Mouse (Mus musculus) midbrain, embryonic 10.5 days (tissue): ENCODE results near the gene Csf2rb. TPM values are rescaled to one million over a fixed set of nuclear protein-coding genes. Genes with fewer than 3 reads are reported as not detected.
"Not testable (repeated sequence)": the region's sequence is repeated elsewhere in the genome, so short reads cannot be mapped to it uniquely, and the experiment has no call there.

Source experiments
- DNase-seq: peaks from one replicate; pipeline ENCODE4 v3.0.0-alpha.2; 2017; ENCODE audit warnings: low spot score
- H3K27ac ChIP-seq: fragments of 300-500 bp; sonication (generic); replicated peaks from 2 replicates; pipeline ENCODE4 v1.5.1; 2016; ENCODE audit warnings: mild to moderate bottlenecking
- H3K27me3 ChIP-seq: fragments of 300-500 bp; sonication (generic); 2 replicates; pipeline ENCODE4 v1.6.1; 2016; ENCODE audit warnings: low read depth, mild to moderate bottlenecking; ENCODE audit not compliant: poor library complexity, severe bottlenecking
- H3K36me3 ChIP-seq: fragments of 300-500 bp; sonication (generic); 2 replicates; pipeline ENCODE4 v1.6.1; 2016; ENCODE audit warnings: mild to moderate bottlenecking, moderate library complexity
- H3K4me1 ChIP-seq: fragments of 300-500 bp; sonication (generic); 2 replicates; pipeline ENCODE4 v1.6.1; 2016
- H3K4me3 ChIP-seq: fragments of 300-500 bp; sonication (generic); 2 replicates; pipeline ENCODE4 v1.5.1; 2016; ENCODE audit warnings: mild to moderate bottlenecking, moderate library complexity
- H3K9me3 ChIP-seq: fragments of 300-500 bp; sonication (generic); replicated peaks from 2 replicates; pipeline ENCODE4 v1.6.1; 2016; ENCODE audit warnings: mild to moderate bottlenecking
- WGBS: fragments of 180-500 bp; shearing (Covaris S2); methylation state at CpG from one replicate; pipeline ENCODE4 v1.1.7; 2016; 5-methylcytosine and 5-hydroxymethylcytosine counted together
- polyA plus RNA-seq: library from polyadenylated mRNA; unstranded; fragments of >200 nt; fragmentation: Nextera tagmentation; extraction: Ambion mirVana; gene quantifications from 2 replicates; pipeline ENCODE4 v1.2.1, GENCODE M21; 2016

Csf2rb gene
- 2.7 and 3.5 TPM in 2 replicates for polyA plus RNA-seq

DNA sequence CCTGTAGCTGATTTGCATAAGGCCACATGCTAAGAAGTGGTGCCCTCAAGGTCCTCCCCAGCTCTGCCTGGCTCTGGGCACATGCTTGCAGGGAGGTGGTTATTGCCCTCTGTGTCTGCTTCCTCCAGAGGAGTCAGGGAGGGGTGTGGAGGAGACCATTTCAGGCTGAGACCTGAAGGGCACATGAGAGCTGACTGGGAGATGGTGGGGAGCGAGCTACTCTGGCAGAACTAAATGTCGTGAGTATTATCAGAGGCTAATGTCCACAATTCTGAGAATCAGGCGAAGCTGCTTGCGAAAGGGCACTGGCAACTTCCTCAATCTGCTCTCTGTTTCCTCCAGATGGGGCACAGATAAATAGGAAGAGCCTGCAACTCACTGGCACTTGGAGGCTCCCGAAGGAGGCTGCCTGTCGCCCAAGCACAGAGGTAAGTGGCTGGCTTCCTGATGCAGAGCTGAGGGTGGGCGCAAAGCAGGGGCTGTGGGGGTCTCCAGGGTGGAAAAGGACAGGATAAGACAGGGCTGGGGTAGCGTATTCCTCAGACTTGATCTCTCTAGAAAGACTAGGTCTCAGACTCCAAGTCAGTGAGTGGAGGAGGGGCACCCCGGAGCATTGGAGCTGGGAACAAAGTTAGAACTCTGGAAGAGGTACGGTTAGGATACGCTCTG lies at the start of gene Csf2rb:
TSS of gene Csf2rb (plus strand) at position 82 of the 669 bp plus-strand sequence.
- WGBS, result 80% methylated on average over 11 of the region's 11 CpGs
- Histone ChIP-seq H3K9me3 (no peaks in the 10 kb centered on the region), H3K4me3 (no peak within 1 kb of the TSS), H3K27me3 (no peaks in the 10 kb centered on the region), H3K4me1 (peaks cover 6% of the 10 kb centered on the region; the same call in 1 of the 2 replicates), H3K36me3 (no peaks in the 10 kb centered on the region), H3K27ac (no peak within 1 kb of the TSS)
- no peak for DNase-seq

DNA sequence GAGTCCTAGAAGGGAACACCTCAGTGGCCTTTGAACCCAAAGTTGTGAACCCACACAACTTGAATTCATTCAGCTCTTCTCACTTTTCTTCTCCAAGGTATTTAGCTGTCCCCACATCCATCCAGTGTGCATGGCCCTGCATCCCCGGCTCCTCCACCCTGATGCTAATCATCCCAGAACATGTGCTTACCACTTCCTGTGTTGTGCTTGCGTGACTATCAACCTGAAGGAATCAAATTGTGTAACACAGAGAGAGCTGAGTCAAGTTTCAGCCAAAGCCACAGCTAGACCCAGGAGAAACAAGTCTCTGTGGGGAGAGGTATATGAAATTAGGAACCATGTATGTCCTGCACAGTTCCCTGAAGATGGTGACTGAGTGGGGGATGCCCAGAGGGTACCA lies 47.2 kb upstream of the Csf2rb start:
- no peak for DNase-seq
- H3K4me3 ChIP-seq, result no peak overlapping the region
- H3K27me3 ChIP-seq, result no peaks in the 10 kb centered on the region
- 86% methylated on average over 2 of the region's 2 CpGs for WGBS
- peaks cover 12% of the 10 kb centered on the region for H3K4me1 ChIP-seq
- H3K9me3 ChIP-seq, result no peaks in the 10 kb centered on the region
- H3K27ac ChIP-seq, result no peak overlapping the region
- no peaks in the 10 kb centered on the region for H3K36me3 ChIP-seq

DNA sequence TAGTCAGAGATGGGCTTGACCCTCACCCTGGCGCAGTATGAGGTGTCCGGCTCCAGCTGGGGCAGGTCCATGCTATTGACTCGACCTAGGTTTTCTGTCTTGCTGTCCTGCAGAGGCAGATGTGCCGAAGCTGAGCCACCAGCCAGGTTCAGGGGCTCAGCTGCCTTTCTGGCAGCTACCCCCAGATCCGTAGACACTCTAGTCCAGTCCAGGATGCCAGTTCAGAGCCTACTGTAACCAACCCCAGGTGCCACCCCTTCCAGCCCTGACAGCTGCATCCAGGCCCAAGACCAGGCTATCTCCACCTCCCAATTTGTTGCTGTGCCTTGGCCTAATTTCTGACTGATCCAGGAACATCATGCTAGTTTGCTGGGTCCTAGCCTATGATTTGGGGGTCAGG lies 37.6 kb upstream of the Csf2rb start:
- Histone ChIP-seq H3K9me3 (no peaks in the 10 kb centered on the region), H3K4me1 (peaks cover 5% of the 10 kb centered on the region), H3K27me3 (no peaks in the 10 kb centered on the region), H3K36me3 (no peaks in the 10 kb centered on the region), H3K4me3 (no peak overlapping the region), H3K27ac (no peak overlapping the region)
- DNase-seq, result no peak
- 88% methylated on average over 5 of the region's 5 CpGs for WGBS

DNA sequence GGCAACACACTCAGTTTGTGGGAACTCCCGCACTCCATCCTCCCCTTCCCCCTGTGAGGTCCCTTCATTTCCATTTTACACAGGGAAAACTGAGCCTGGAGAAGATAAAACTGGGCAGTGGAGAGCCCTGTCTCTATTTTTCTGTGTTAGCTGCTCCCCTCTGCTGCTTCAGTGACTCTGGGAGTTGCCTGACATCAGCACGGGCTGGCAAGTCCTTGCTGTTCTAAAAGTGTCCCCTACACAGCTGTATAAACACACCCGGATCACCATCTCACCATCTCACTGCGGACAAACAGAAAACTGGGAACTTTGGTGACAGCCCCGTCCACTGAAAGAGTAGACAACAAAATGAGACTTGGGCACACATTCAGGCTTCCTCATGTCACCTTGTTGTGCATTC lies 35.8 kb upstream of the Csf2rb start:
- H3K4me1 ChIP-seq, result peaks cover 13% of the 10 kb centered on the region
- not testable (repeated sequence) for H3K27me3 ChIP-seq, H3K36me3 ChIP-seq, DNase-seq, H3K27ac ChIP-seq, H3K9me3 ChIP-seq, H3K4me3 ChIP-seq
- 71% methylated on average over 5 of the region's 5 CpGs for WGBS

DNA sequence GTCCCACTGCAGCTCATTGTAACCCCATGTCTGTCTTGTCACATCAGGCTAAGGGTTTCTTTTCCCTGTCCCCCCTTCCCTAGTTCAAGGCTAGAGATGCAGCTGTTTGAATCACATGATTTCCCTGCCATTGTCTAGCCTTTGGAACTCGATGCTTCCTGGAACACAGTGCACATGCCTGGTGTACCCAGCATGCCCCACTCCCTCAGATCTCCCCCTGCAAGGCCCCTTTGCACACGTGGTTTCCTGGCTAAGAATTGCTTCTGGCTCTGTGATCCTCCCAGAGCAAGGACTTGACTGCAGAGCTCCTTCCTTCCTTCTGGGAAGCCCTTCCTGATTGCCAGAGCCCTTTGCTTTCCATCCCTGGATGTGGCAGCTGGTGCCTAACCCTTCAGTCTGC lies 32.3 kb upstream of the Csf2rb start:
- not testable (repeated sequence) for DNase-seq, H3K4me3 ChIP-seq, H3K27me3 ChIP-seq, H3K36me3 ChIP-seq, H3K9me3 ChIP-seq
- Histone ChIP-seq H3K27ac (peak overlapping the region; percentile 71; the same call in 1 of the 2 replicates), H3K4me1 (peaks cover 13% of the 10 kb centered on the region)
- WGBS, result 25% methylated on average over 2 of the region's 2 CpGs

DNA sequence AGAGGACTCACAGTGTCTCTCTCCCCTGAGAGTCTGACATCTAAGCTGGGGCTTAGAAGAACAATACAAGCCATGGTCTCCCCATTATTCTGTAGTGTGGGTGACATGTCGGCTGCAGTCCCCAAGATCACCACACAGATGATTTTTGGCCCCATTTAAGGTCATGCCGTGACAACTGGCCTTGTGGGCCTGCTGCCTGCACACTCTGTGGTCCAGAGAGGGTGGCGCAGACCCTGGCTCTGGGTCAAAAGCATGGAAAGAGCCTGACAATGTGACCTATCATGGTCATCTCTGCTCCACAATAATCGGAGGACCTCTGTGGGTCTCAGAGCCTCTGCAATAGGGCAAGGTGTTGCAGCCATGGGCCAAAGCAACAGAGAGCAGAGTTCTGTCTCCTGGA lies 31.8 kb upstream of the Csf2rb start:
- H3K9me3 ChIP-seq, result no peaks in the 10 kb centered on the region
- no peak for DNase-seq

DNA sequence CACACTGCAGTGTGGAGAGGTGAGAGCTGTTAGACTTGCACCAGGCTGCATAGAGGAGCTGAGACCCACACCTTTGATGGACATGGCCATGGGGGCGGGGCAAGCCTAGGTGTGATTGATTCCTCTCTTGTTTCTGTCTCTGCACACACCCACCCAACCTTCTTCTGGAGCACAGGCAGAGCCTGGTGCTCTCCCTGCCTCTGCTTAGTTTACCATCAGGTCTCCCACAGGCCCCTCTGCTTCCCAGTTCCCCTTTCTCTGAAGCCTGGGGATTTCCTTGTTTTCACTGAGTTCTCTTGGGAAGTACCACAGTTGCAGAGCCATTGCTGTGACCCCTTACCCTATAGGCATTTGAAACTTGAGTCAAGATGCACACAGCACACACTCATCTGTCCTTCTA lies 27.0 kb upstream of the Csf2rb start:
- Histone ChIP-seq H3K36me3 (no peaks in the 10 kb centered on the region), H3K4me1 (peaks cover 3% of the 10 kb centered on the region), H3K27ac (no peak overlapping the region), H3K4me3 (no peak overlapping the region), H3K27me3 (no peaks in the 10 kb centered on the region), H3K9me3 (no peaks in the 10 kb centered on the region)
- DNase-seq, result no peak
- WGBS, result 95% methylated on average over 1 of the region's 1 CpGs

More for the DNA sequence above, 31.8 kb upstream of the Csf2rb start:
- WGBS, result 80% methylated on average over 4 of the region's 4 CpGs
- H3K27me3 ChIP-seq, result no peaks in the 10 kb centered on the region
- peaks cover 13% of the 10 kb centered on the region for H3K4me1 ChIP-seq
- peak overlapping the region; percentile 49; the same call in 1 of the 2 replicates for H3K27ac ChIP-seq
- H3K36me3 ChIP-seq, result no peaks in the 10 kb centered on the region
- H3K4me3 ChIP-seq, result no peak overlapping the region

DNA sequence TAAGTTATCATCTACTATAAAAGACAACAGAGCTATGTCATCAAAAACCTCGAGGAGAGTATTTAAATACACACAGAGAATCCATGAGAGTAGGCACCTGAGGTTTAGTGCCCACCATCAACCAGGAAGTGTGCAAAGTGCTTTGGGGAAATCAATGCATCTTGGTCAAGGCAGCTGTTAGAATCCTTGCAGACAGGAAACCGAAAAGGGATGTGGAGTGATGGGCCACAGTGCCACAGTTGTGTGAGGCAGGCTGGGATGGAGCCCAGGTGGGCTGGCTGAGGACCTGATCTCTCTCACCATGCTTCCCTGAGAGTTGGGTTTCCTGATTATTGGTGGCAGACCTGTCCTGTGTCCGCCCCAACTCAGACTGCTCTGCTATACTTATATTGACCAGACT lies 25.9 kb upstream of the Csf2rb start:
- WGBS, result 73% methylated on average over 3 of the region's 3 CpGs
- no peaks in the 10 kb centered on the region for H3K4me1 ChIP-seq
- H3K27me3 ChIP-seq, result no peaks in the 10 kb centered on the region
- DNase-seq, result no peak
- no peaks in the 10 kb centered on the region for H3K9me3 ChIP-seq
- H3K4me3 ChIP-seq, result no peak overlapping the region
- H3K36me3 ChIP-seq, result no peaks in the 10 kb centered on the region
- no peak overlapping the region for H3K27ac ChIP-seq

DNA sequence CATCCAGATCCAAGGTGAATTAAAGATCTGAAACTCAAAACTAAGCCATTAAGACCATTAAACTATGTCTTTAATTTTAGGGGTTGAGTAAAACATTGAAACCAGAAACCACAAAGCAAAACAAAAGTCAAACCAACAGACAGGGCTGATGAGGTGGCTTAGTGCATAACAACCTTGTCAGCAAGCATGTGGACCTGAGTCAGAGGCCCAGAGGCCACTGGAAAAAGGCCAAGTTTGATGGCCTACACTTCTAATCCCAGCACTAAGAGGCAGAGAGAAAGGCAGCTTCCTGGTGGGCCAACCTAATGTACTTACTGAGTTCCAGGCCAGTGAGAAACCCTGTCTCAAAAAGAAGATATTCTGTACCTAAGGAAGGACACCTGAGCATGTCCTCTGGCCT lies 24.8 kb upstream of the Csf2rb start:
- no peak for DNase-seq
- H3K27ac ChIP-seq, result no peak overlapping the region
- no peaks in the 10 kb centered on the region for H3K9me3 ChIP-seq
- no peaks in the 10 kb centered on the region for H3K4me1 ChIP-seq
- no peaks in the 10 kb centered on the region for H3K27me3 ChIP-seq
- no peak overlapping the region for H3K4me3 ChIP-seq
- H3K36me3 ChIP-seq, result no peaks in the 10 kb centered on the region

DNA sequence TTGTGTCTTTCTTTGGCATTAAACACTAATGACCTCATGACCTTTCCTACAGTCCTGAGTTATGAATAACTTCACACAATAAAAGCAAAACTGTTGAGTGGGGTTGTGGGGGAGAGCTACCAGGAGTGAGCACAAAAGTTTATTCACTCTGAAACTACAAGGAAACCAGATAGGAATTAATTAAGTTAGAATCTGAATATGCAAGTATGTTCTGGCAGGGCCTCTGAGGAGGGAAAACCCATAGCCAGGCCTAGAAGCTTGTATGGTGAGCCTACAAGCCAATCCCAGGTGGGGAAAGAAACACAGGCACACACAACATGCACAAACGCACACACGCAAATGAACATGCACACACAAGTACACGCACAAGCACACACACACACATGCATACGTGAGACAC lies 22.8 kb upstream of the Csf2rb start:
- H3K27ac ChIP-seq, result no peak overlapping the region
- H3K36me3 ChIP-seq, result no peaks in the 10 kb centered on the region
- H3K27me3 ChIP-seq, result no peaks in the 10 kb centered on the region
- H3K4me1 ChIP-seq, result no peaks in the 10 kb centered on the region
- H3K9me3 ChIP-seq, result no peaks in the 10 kb centered on the region
- H3K4me3 ChIP-seq, result no peak overlapping the region
- DNase-seq, result no peak
- 98% methylated on average over 4 of the region's 4 CpGs for WGBS

DNA sequence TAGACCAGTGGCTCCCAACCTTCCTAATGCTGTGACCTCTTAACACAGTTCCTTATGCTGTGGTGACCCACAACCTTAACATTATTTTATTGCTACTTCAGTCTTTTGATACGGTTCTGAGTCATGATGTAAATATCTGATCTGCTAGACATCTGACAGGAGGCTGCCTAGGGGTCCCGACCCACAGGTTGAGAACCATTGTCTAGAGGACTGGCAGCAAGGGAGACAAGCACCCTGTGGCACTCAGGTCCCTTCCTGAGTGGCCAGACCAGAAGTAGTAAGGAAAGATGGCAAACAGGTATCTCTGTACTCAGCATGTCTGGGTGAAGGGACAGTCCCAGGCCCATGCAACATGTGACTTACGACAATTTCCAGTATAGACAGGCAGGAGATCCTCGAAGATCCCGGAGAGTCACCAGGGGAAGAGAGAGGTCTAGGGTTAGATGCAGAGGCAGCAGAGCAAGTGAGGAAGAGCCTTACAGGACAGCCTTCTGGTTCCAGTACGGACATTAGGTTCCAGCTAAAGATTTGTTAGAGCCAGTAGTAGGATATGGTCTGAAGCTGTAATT lies 21.8 kb upstream of the Csf2rb start:
- no peak for DNase-seq
- 90% methylated on average over 6 of the region's 6 CpGs for WGBS
- no peaks in the 10 kb centered on the region for H3K36me3 ChIP-seq
- H3K4me1 ChIP-seq, result no peaks in the 10 kb centered on the region
- H3K4me3 ChIP-seq, result no peak overlapping the region
- H3K27me3 ChIP-seq, result no peaks in the 10 kb centered on the region
- no peaks in the 10 kb centered on the region for H3K9me3 ChIP-seq
- H3K27ac ChIP-seq, result no peak overlapping the region

DNA sequence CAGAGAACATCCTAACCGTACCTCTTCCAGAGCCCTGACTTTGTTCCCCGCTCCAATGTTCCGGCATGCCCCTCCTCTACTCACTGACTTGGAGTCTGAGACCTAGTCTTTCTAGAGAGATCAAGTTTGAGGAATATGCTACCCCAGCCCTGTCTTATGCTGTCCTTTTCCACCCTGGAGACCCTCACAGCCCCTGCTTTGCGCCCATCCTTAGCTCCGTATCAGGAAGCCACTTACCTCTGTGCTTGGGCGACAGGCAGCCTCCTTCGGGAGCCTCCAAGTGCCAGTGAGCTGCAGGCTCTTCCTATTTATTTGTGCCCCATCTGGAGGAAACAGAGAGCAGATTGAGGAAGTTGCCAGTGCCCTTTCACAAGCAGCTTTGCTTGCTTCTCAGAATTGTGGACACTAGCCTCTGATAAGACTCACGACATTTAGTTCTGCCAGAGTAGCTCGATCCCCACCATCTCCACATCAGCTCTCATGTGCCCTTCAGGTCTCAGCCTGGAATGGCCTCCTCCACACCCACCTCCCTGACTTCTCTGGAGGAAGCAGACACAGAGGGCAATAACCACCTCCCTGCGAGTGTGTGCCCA lies 20.1 kb upstream of the Csf2rb start, which contains the start of gene Csf2rb2:
TSS of gene Csf2rb2 (minus strand) at position 381 of the 593 bp plus-strand sequence.
- 88% methylated on average over 10 of the region's 10 CpGs for WGBS
- Histone ChIP-seq H3K27ac (no peak within 1 kb of the TSS), H3K4me3 (no peak within 1 kb of the TSS), H3K36me3 (no peaks in the 10 kb centered on the region), H3K27me3 (no peaks in the 10 kb centered on the region), H3K4me1 (peaks cover 5% of the 10 kb centered on the region), H3K9me3 (no peaks in the 10 kb centered on the region)
- DNase-seq, result no peak

DNA sequence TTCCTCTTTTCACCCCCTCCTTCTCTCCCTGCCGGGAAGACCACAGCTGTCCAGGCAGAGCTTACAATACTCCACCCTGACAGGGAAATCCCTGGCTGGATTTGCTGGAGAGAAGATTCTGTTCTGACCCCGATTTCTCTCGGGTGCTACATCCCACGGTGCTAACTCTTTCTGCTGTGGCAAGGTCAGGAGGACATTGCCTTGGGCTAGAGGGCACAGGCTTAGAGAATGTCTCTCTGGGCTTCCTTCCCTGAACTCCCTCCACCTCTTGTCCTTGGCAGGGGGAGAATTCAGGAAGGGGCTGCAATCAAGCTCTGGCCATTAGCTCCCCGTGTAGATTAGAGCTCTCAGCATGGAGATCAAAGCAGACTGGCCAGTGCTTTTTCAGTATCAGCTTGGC lies 15.7 kb upstream of the Csf2rb start:
- Histone ChIP-seq H3K4me3 (no peak overlapping the region), H3K36me3 (no peaks in the 10 kb centered on the region), H3K9me3 (no peaks in the 10 kb centered on the region), H3K4me1 (peaks cover 5% of the 10 kb centered on the region), H3K27ac (no peak overlapping the region), H3K27me3 (no peaks in the 10 kb centered on the region)
- DNase-seq, result no peak
- WGBS, result 54% methylated on average over 5 of the region's 5 CpGs
